ENCODE assay signal across 19 mouse cellular contexts in genomic region chr15:99120814-99121213, GRCm38 (mm10). TPM values are rescaled to one million over a fixed set of nuclear protein-coding genes. Genes with fewer than 3 reads are reported as not detected.
A peak's percentile ranks its signal among the peaks of the same experiment; 100 is the strongest.
DNase-seq lines count a peak whose midpoint lies in the region; ATAC-seq and TF ChIP-seq lines count a peak whose summit lies in the region.
"Had no signal": no experiment of that assay in that cellular context is flagged by ENCODE, and none has a peak within 500 bp of the region (broad histone marks: within the 10 kb centered on the region; RNA-seq: fewer than 3 reads in every experiment).

No protein-coding gene starts in this region.

- peak overlapping the region; percentile 33; the same call in 1 of the 2 replicates for H3K9ac ChIP-seq in heart, embryonic 15.5 days
- H3K9ac ChIP-seq in kidney, postnatal 0 days (ENCODE audit: low read depth, low read length) = no peak overlapping the region
- H3K9ac ChIP-seq in CH12.LX (ENCODE audit: insufficient read depth, low read depth) = no peak overlapping the region
- H3K9ac ChIP-seq in embryonic facial prominence, embryonic 11.5 days (replicated peaks; ENCODE audit: low read length) = peak overlapping the region; percentile 34; the same call in 1 of the 2 replicates
- H3K9ac ChIP-seq: forebrain, embryonic 12.5 days; hindbrain, embryonic 13.5 days; lung, embryonic 15.5 days; neural tube, embryonic 13.5 days had no signal

- peak overlapping the region; percentile 40 for H3K4me2 ChIP-seq in heart, embryonic 15.5 days
- no peak overlapping the region for H3K4me2 ChIP-seq in kidney, postnatal 0 days (ENCODE audit: low read length)
- peak overlapping the region; percentile 4; the same call in 1 of the 2 replicates for H3K4me2 ChIP-seq in CH12.LX (ENCODE audit: insufficient read depth, low read depth, poor library complexity, severe bottlenecking)
- H3K4me2 ChIP-seq in embryonic facial prominence, embryonic 11.5 days (ENCODE audit: low read depth, low read length) = no peak overlapping the region
- H3K4me2 ChIP-seq: forebrain, embryonic 12.5 days; hindbrain, embryonic 13.5 days; lung, embryonic 15.5 days; neural tube, embryonic 13.5 days had no signal

- H3K27ac ChIP-seq in heart, embryonic 15.5 days = no peak overlapping the region
- 0 out of 2 replicates have a peak overlapping the region, but pooled peaks have one; percentile 10 for H3K27ac ChIP-seq in kidney, postnatal 0 days
- H3K27ac ChIP-seq in CH12.LX (ENCODE audit: insufficient read depth, low read depth) = no peak overlapping the region
- no peak overlapping the region for H3K27ac ChIP-seq in embryonic facial prominence, embryonic 11.5 days (replicated peaks; ENCODE audit: low read depth, low read length)
- no peak overlapping the region for H3K27ac ChIP-seq in left cerebral cortex, adult 2 months
- H3K27ac ChIP-seq: forebrain, embryonic 12.5 days; hindbrain, embryonic 13.5 days; lung, embryonic 15.5 days; neural tube, embryonic 13.5 days had no signal

- no peaks in the 10 kb centered on the region for H3K27me3 ChIP-seq in heart, embryonic 15.5 days
- H3K27me3 ChIP-seq in kidney, postnatal 0 days (ENCODE audit: insufficient read depth, low read length) = no peaks in the 10 kb centered on the region
- H3K27me3 ChIP-seq in CH12.LX (replicated peaks) = no peaks in the 10 kb centered on the region
- no peaks in the 10 kb centered on the region for H3K27me3 ChIP-seq in embryonic facial prominence, embryonic 11.5 days (ENCODE audit: control insufficient read depth, insufficient read depth, low read length)
- H3K27me3 ChIP-seq: hindbrain, embryonic 13.5 days; lung, embryonic 15.5 days had no signal

- no peak for TF ChIP-seq EP300 in CH12.LX (IDR thresholded peaks at IDR 0.05; ENCODE audit: low read length)

- no peaks in the 10 kb centered on the region for H3K36me3 ChIP-seq in heart, embryonic 15.5 days
- no peaks in the 10 kb centered on the region for H3K36me3 ChIP-seq in kidney, postnatal 0 days (ENCODE audit: insufficient read depth, low read length)
- H3K36me3 ChIP-seq in CH12.LX (replicated peaks in 1 of 2; ENCODE audit: control insufficient read depth in 1 of 2, insufficient read depth in 1 of 2, low read length in 1 of 2) = no peaks in the 10 kb centered on the region
- no peaks in the 10 kb centered on the region for H3K36me3 ChIP-seq in embryonic facial prominence, embryonic 11.5 days (replicated peaks; ENCODE audit: control insufficient read depth, insufficient read depth, low read depth, low read length)
- H3K36me3 ChIP-seq: forebrain, embryonic 12.5 days; hindbrain, embryonic 13.5 days; lung, embryonic 15.5 days; neural tube, embryonic 13.5 days had no signal

- H3K4me1 ChIP-seq in heart, embryonic 15.5 days (replicated peaks) = peaks cover 4% of the 10 kb centered on the region
- peaks cover 5% of the 10 kb centered on the region; the same call in 1 of the 2 replicates for H3K4me1 ChIP-seq in kidney, postnatal 0 days (replicated peaks; ENCODE audit: insufficient read depth, low read length)
- H3K4me1 ChIP-seq in CH12.LX (ENCODE audit: control insufficient read depth in 1 of 2, insufficient read depth in 2 of 2) = peaks cover 8 to 38% of the 10 kb centered on the region in 2 experiments
- H3K4me1 ChIP-seq in embryonic facial prominence, embryonic 11.5 days (ENCODE audit: control insufficient read depth, insufficient read depth, low read length) = no peaks in the 10 kb centered on the region
- H3K4me1 ChIP-seq: forebrain, embryonic 12.5 days had no signal

- no peaks in the 10 kb centered on the region for H3K79me2 ChIP-seq in CH12.LX (replicated peaks; ENCODE audit: control insufficient read depth, extremely low read depth, insufficient read depth, poor library complexity, severe bottlenecking)

- no peak for ATAC-seq in heart, embryonic 15.5 days (replicated peaks; ENCODE audit: insufficient number of reproducible peaks, insufficient read depth, low FRiP score, low read depth)
- peak; percentile 63 for ATAC-seq in kidney, postnatal 0 days (replicated peaks; ENCODE audit: low FRiP score, low read depth)
- no peak for ATAC-seq in embryonic facial prominence, embryonic 11.5 days (replicated peaks; ENCODE audit: insufficient number of reproducible peaks, low FRiP score, low TSS enrichment, low read depth)
- ATAC-seq: intestine, embryonic 16.5 days had no signal

- WGBS in heart, embryonic 15.5 days = 8% methylated on average over 11 of the region's 11 CpGs
- 7% methylated on average over 11 of the region's 11 CpGs for WGBS in kidney, postnatal 0 days
- WGBS in embryonic facial prominence, embryonic 11.5 days = 7% methylated on average over 11 of the region's 11 CpGs

- intact Hi-C loops in left cerebral cortex, adult 2 months (cut with DNase I) = no loop called here

- no peak for TF ChIP-seq POLR2A in CH12.LX (IDR thresholded peaks at IDR 0.05; ENCODE audit: low read depth, low read length)

- H3K4me3 ChIP-seq in heart, embryonic 15.5 days = 0 out of 2 replicates have a peak overlapping the region, but pooled peaks have one; percentile 8
- H3K4me3 ChIP-seq in kidney, postnatal 0 days (replicated peaks; ENCODE audit: low read depth, low read length) = no peak overlapping the region
- H3K4me3 ChIP-seq in CH12.LX (replicated peaks in 1 of 3; ENCODE audit: low read depth in 2 of 3, low read length in 2 of 3, poor library complexity in 1 of 3) = no peak overlapping the region
- H3K4me3 ChIP-seq in embryonic facial prominence, embryonic 11.5 days (ENCODE audit: low read depth, low read length) = no peak overlapping the region
- H3K4me3 ChIP-seq in left cerebral cortex, adult 2 months = no peak overlapping the region
- H3K4me3 ChIP-seq: forebrain, embryonic 12.5 days; hindbrain, embryonic 13.5 days; lung, embryonic 15.5 days; neural tube, embryonic 13.5 days had no signal

- no peak for TF ChIP-seq RAD21 in CH12.LX (IDR thresholded peaks at IDR 0.05; ENCODE audit: low read depth, low read length)

- in situ Hi-C loops in CH12.LX (cut with MboI; ENCODE audit: low pct_ligation_motif_present, low pct_unique_long_range_greater_than_20kb, low sequenced_read_pairs) = no loop called here

- no peak for TF ChIP-seq CTCF in kidney, postnatal 0 days (IDR thresholded peaks at IDR 0.05; ENCODE audit: low read depth)
- TF ChIP-seq CTCF in CH12.LX (conservative IDR thresholded peaks at IDR 0.05 in 1 of 2, IDR thresholded peaks at IDR 0.05 in 1 of 2; ENCODE audit: low read depth in 2 of 2, low read length in 2 of 2) = no peak
- no peak for TF ChIP-seq CTCF in left cerebral cortex, adult 2 months (IDR thresholded peaks at IDR 0.05)

- dilution Hi-C loops in CH12.LX (cut with MboI; ENCODE audit: extremely low pct_ligation_motif_present, extremely low pct_unique_long_range_greater_than_20kb, low sequenced_read_pairs) = no loop called here

- DNase-seq in heart, adult 18-20 months = no peak
- peak; percentile 38 for DNase-seq in kidney, postnatal 0 days (ENCODE audit: low spot score)
- DNase-seq in kidney, postnatal 14 days = no peak
- DNase-seq in CH12.LX (ENCODE audit: extremely low read depth) = no peak
- DNase-seq in embryonic facial prominence, embryonic 11.5 days (ENCODE audit: low spot score) = no peak
- DNase-seq in left cerebral cortex, adult 2 months (ENCODE audit: extremely low spot score in 1 of 2, low spot score in 2 of 2) = no peak
- DNase-seq: cerebellum, adult 9-10 months; gastrocnemius, postnatal 25 days; spleen, adult 18-20 months had no signal

- H3K9me3 ChIP-seq in heart, embryonic 15.5 days (replicated peaks) = no peaks in the 10 kb centered on the region
- H3K9me3 ChIP-seq in kidney, postnatal 0 days (replicated peaks; ENCODE audit: low read length) = no peaks in the 10 kb centered on the region
- no peaks in the 10 kb centered on the region for H3K9me3 ChIP-seq in CH12.LX (replicated peaks; ENCODE audit: low read length)
- no peaks in the 10 kb centered on the region for H3K9me3 ChIP-seq in embryonic facial prominence, embryonic 11.5 days (replicated peaks; ENCODE audit: control insufficient read depth, low read length)
- H3K9me3 ChIP-seq: forebrain, embryonic 12.5 days; hindbrain, embryonic 13.5 days; lung, embryonic 15.5 days; neural tube, embryonic 13.5 days had no signal

RNA-seq across cellular contexts. Expression of gene Spats2, which starts 4.9 kb away (rescaled TPM):
- polyA plus RNA-seq in heart, embryonic 15.5 days (2015; fragmentation: Nextera tagmentation; extraction: Ambion mirVana) = 27.3 and 28.7 TPM in 2 replicates
- total RNA-seq in heart, adult 18-20 months (2021) = 1 to 10 TPM; 7.1 to 7.7 TPM
- polyA plus RNA-seq in kidney, postnatal 0 days (2015; fragmentation: Nextera tagmentation; extraction: Ambion mirVana) = 33.5 and 34.6 TPM in 2 replicates
- total RNA-seq in CH12.LX (2012; rRNA removed) (26.5 and 27.1 TPM in 2 replicates), CH12.LX (2014; rRNA removed) (68.3 and 81.0 TPM in 2 replicates)
- 79.5 and 81.0 TPM in 2 replicates for polyA plus RNA-seq in CH12.LX (2012; ENCODE audit: insufficient read length, low read depth)
- 59.6 and 68.5 TPM in 2 replicates for polyA plus RNA-seq in embryonic facial prominence, embryonic 11.5 days (2014; fragmentation: Nextera tagmentation; extraction: Ambion mirVana)
- 10 to 100 TPM; 34.8 to 35.6 TPM for total RNA-seq in left cerebral cortex, adult 2 months (2021)

RNA-seq across cellular contexts. Expression of gene Dnajc22, which starts 27.8 kb away (rescaled TPM):
- polyA plus RNA-seq in heart, embryonic 15.5 days (2015; fragmentation: Nextera tagmentation; extraction: Ambion mirVana) = 0.55 and 1.0 TPM in 2 replicates
- 1 to 10 TPM in 1 of 2 experiments, under 1 TPM in 1; 0.37 to 1.2 TPM for total RNA-seq in heart, adult 18-20 months (2021)
- polyA plus RNA-seq in kidney, postnatal 0 days (2015; fragmentation: Nextera tagmentation; extraction: Ambion mirVana) = 8.8 TPM in 2 replicates
- total RNA-seq in CH12.LX (2012; rRNA removed) (10.0 and 10.6 TPM in 2 replicates), CH12.LX (2014; rRNA removed) (20.4 and 24.2 TPM in 2 replicates)
- polyA plus RNA-seq in CH12.LX (2012; ENCODE audit: insufficient read length, low read depth) = 12.4 and 14.5 TPM in 2 replicates
- polyA plus RNA-seq in embryonic facial prominence, embryonic 11.5 days (2014; fragmentation: Nextera tagmentation; extraction: Ambion mirVana) = 0.18 and 0.56 TPM in 2 replicates
- under 1 TPM in 1 of 2 experiments, not detected in 1; 0.21 TPM for total RNA-seq in left cerebral cortex, adult 2 months (2021)
- total RNA-seq: left cerebral cortex, postnatal 14 days had no signal

RNA-seq across cellular contexts. Expression of gene C1ql4, which starts 33.2 kb away (rescaled TPM):
- polyA plus RNA-seq in heart, embryonic 15.5 days (2015; fragmentation: Nextera tagmentation; extraction: Ambion mirVana) = 0.15 and 0.26 TPM in 2 replicates
- total RNA-seq in heart, adult 18-20 months (2021) = not detected
- polyA plus RNA-seq in kidney, postnatal 0 days (2015; fragmentation: Nextera tagmentation; extraction: Ambion mirVana) = 1.3 TPM in 2 replicates
- total RNA-seq in CH12.LX (2012; rRNA removed) (0.08 TPM in 1 of 2 replicates, not detected in the other), CH12.LX (2014; rRNA removed) (not detected in 2 replicates)
- not detected in 2 replicates for polyA plus RNA-seq in CH12.LX (2012; ENCODE audit: insufficient read length, low read depth)
- polyA plus RNA-seq in embryonic facial prominence, embryonic 11.5 days (2014; fragmentation: Nextera tagmentation; extraction: Ambion mirVana) = 1.0 and 1.1 TPM in 2 replicates
- total RNA-seq in left cerebral cortex, adult 2 months (2021) = not detected
- total RNA-seq: gastrocnemius, postnatal 25 days; left cerebral cortex, postnatal 14 days; liver, adult 2 months had no signal
- polyA plus RNA-seq: large intestine, adult 2 months; lung, embryonic 15.5 days; stomach, embryonic 16.5 days had no signal

RNA-seq across cellular contexts. Expression of gene Troap, which starts 46.4 kb away (rescaled TPM):
- polyA plus RNA-seq in heart, embryonic 15.5 days (2015; fragmentation: Nextera tagmentation; extraction: Ambion mirVana) = 26.8 and 27.9 TPM in 2 replicates
- total RNA-seq in heart, adult 18-20 months (2021) = under 1 TPM in 1 of 2 experiments, not detected in 1; 0.28 TPM
- polyA plus RNA-seq in kidney, postnatal 0 days (2015; fragmentation: Nextera tagmentation; extraction: Ambion mirVana) = 11.4 and 11.5 TPM in 2 replicates
- total RNA-seq in CH12.LX (2012; rRNA removed) = 17.8 and 25.0 TPM in 2 replicates
- total RNA-seq in CH12.LX (2014; rRNA removed) = 19.2 and 20.2 TPM in 2 replicates
- polyA plus RNA-seq in CH12.LX (2012; ENCODE audit: insufficient read length, low read depth) = 61.0 and 74.2 TPM in 2 replicates
- polyA plus RNA-seq in embryonic facial prominence, embryonic 11.5 days (2014; fragmentation: Nextera tagmentation; extraction: Ambion mirVana) = 20.6 and 23.8 TPM in 2 replicates
- total RNA-seq in left cerebral cortex, adult 2 months (2021) = under 1 TPM in 1 of 2 experiments, not detected in 1; 0.72 TPM
- total RNA-seq: liver, adult 2 months had no signal
- polyA plus RNA-seq: liver, adult 2 months had no signal

Comparison
In these comparisons a context has a peak if more than half of its experiments do, and no peak if none do; other contexts are left out.
1. H3K4me2 ChIP-seq: peak in heart, embryonic 15.5 days (single experiment) and CH12.LX (single experiment); none in kidney, postnatal 0 days (single experiment) and embryonic facial prominence, embryonic 11.5 days (single experiment).
2. H3K9ac ChIP-seq: peak in heart, embryonic 15.5 days (single experiment) and embryonic facial prominence, embryonic 11.5 days (single experiment); none in kidney, postnatal 0 days (single experiment) and CH12.LX (single experiment).